Mouse (Mus musculus) embryonic fibroblast, embryonic 13.5 days (primary cell): ENCODE data around the gene Hyal2.

Experiments used
- CTCF ChIP-seq: IDR thresholded peaks from 2 replicates; pipeline ENCODE4 v1.5.1; 2011; ENCODE audit warnings: mild to moderate bottlenecking, control low read depth, low read length, moderate library complexity, borderline replicate concordance; ENCODE audit not compliant: insufficient read depth
- POLR2A ChIP-seq: IDR thresholded peaks from 2 replicates; pipeline ENCODE4 v1.6.1; 2011; ENCODE audit warnings: low read depth, mild to moderate bottlenecking, control low read depth, low read length, moderate library complexity

GRCm38 (mm10) chr9:107577871-107578270 is 10.1 kb downstream of the Hyal2 start:
- TF ChIP-seq POLR2A, result no peak
- no peak for TF ChIP-seq CTCF
